Mouse (Mus musculus): ENCODE measurements around the gene 9530068E07Rik. TPM values are rescaled to one million over a fixed set of nuclear protein-coding genes. Genes with fewer than 3 reads are reported as not detected.

The 9530068E07Rik gene
- polyA plus RNA-seq, 1 experiment from 2014 or later: 138 TPM

DNA sequence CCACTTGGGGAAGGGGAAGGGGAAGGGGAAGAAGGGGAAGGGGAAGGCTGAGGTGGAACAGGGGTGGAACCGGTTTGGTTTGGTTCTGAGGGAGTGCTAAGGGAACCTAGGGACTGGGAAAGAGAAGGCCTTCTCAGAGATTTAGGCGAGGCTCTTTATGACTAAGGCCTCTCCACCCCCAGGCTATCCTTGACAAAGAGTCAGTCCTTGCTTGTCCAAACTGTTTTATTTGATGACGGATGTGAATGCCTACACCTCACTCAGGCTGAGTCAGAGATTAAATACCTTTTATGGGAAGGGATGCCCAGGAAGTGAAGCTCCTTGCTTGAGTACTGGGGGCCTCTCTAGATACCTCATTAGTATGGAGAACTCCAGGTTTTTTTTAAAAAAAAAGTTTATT is 52.8 kb downstream of the 9530068E07Rik start:
- Histone ChIP-seq H3K4me3 (replicated peaks; ENCODE audit: low read length) (no peak overlapping the region), H3K4me1 (replicated peaks; ENCODE audit: control insufficient read depth, insufficient read depth, low read length) (no peaks in the 10 kb centered on the region), H3K9me3 (ENCODE audit: control insufficient read depth, low read length) (no peaks in the 10 kb centered on the region), H3K27me3 (ENCODE audit: control insufficient read depth, insufficient read depth, low read length) (no peaks in the 10 kb centered on the region), H3K4me2 (replicated peaks) (no peak overlapping the region), H3K36me3 (replicated peaks; ENCODE audit: control insufficient read depth, insufficient read depth) (no peaks in the 10 kb centered on the region), H3K9ac (no peak overlapping the region), H3K27ac (no peak overlapping the region)
- WGBS: 67% methylated on average over 3 of the region's 3 CpGs
- ATAC-seq (ENCODE audit: low FRiP score) (no peak), DNase-seq (ENCODE audit: low spot score) (no peak)

DNA sequence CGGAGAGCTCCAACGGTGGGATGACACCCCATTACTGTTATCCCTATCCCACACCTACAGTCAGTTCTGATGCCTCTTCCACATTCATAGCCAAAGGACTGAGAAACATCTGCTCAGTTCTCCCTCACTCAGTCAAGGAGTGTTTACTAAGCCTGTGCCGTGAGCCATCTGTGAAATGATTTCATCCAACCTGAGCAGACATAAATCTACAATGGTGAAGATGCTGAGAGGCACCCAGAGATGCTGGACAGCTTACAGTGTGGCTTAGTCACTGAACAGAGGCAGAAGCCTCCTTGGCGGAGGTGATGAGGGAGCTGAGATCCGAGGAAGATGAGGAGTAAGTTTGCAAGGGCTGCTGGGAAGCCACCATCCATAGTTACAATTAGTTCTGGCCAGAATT is 62.1 kb downstream of the 9530068E07Rik start:
- Histone ChIP-seq H3K9me3 (ENCODE audit: control insufficient read depth, low read length) (no peaks in the 10 kb centered on the region), H3K9ac (no peak overlapping the region), H3K4me1 (replicated peaks; ENCODE audit: control insufficient read depth, insufficient read depth, low read length) (0 out of 2 replicates have a peak, but pooled peaks cover 3% of the 10 kb centered on the region), H3K27me3 (ENCODE audit: control insufficient read depth, insufficient read depth, low read length) (no peaks in the 10 kb centered on the region), H3K4me2 (replicated peaks) (no peak overlapping the region), H3K4me3 (replicated peaks; ENCODE audit: low read length) (no peak overlapping the region), H3K36me3 (replicated peaks; ENCODE audit: control insufficient read depth, insufficient read depth) (no peaks in the 10 kb centered on the region), H3K27ac (no peak overlapping the region)
- 91% methylated on average over 5 of the region's 5 CpGs for WGBS
- ATAC-seq (ENCODE audit: low FRiP score) (no peak), DNase-seq (ENCODE audit: low spot score) (no peak)

Other genes with a start within 250 kb of the 9530068E07Rik start
- gene Olfr1371, start 182.4 kb upstream of the 9530068E07Rik start, polyA plus RNA-seq (2014; fragmentation: Nextera tagmentation; extraction: Ambion mirVana): not detected in 2 replicates
- gene Skp1a, start 164.4 kb upstream of the 9530068E07Rik start, polyA plus RNA-seq (2014; fragmentation: Nextera tagmentation; extraction: Ambion mirVana): 1,059 and 1,060 TPM in 2 replicates
- 6.9 and 7.2 TPM in 2 replicates for gene Tcf7, start 113.4 kb upstream of the 9530068E07Rik start, polyA plus RNA-seq (2014; fragmentation: Nextera tagmentation; extraction: Ambion mirVana)
- 295 and 334 TPM in 2 replicates for gene Vdac1, start 35.6 kb upstream of the 9530068E07Rik start, polyA plus RNA-seq (2014; fragmentation: Nextera tagmentation; extraction: Ambion mirVana)